Mouse (Mus musculus): ENCODE results near the gene Rabep1.
"Not testable (repeated sequence)": the region's sequence is repeated elsewhere in the genome, so short reads cannot be mapped to it uniquely, and the experiment has no call there.

The Rabep1 gene

GRCm38 (mm10) chr11:70898182-70898581 is 53.6 kb downstream of the Rabep1 start:
- not testable (repeated sequence) for DNase-seq

GRCm38 (mm10) chr11:70906681-70907080 is 62.1 kb downstream of the Rabep1 start:
- DNase-seq = no peak

GRCm38 (mm10) chr11:70911323-70911722 is 66.7 kb downstream of the Rabep1 start:
- DNase-seq = no peak

GRCm38 (mm10) chr11:70911920-70912319 is 67.3 kb downstream of the Rabep1 start:
- no peak for DNase-seq

- peak; percentile 8 for DNase-seq
Measured at GRCm38 (mm10) chr11:70917896-70918295, 73.3 kb downstream of the Rabep1 start.

- DNase-seq = no peak
Measured at GRCm38 (mm10) chr11:70919524-70919923, 74.9 kb downstream of the Rabep1 start.

- no peak for DNase-seq
Measured at GRCm38 (mm10) chr11:70931461-70931860, 86.9 kb downstream of the Rabep1 start.

- DNase-seq = no peak
Measured at GRCm38 (mm10) chr11:70935316-70935715, 90.7 kb downstream of the Rabep1 start.

GRCm38 (mm10) chr11:70942596-70942995 is 98.0 kb downstream of the Rabep1 start:
- no peak for DNase-seq

GRCm38 (mm10) chr11:70943651-70944050 is 99.1 kb downstream of the Rabep1 start:
- DNase-seq = no peak

GRCm38 (mm10) chr11:70944935-70945817 is 100.6 kb downstream of the Rabep1 start:
- DNase-seq = no peak

- no peak for DNase-seq
Measured at GRCm38 (mm10) chr11:70954711-70955110, 110.1 kb downstream of the Rabep1 start.

- no peak for DNase-seq
Measured at GRCm38 (mm10) chr11:70960786-70961554, 116.4 kb downstream of the Rabep1 start.

GRCm38 (mm10) chr11:70964222-70964907 is 119.8 kb downstream of the Rabep1 start:
- no peak for DNase-seq

- DNase-seq = no peak
Measured at GRCm38 (mm10) chr11:70969271-70969794, 124.8 kb downstream of the Rabep1 start.

GRCm38 (mm10) chr11:70969821-70970559 is 125.4 kb downstream of the Rabep1 start, which contains the start of the genes Nup88 and Rpain:
Gene Nup88 (minus strand): TSS chr11:70969973.
Gene Rpain (plus strand): TSS chr11:70970213.
- DNase-seq = peak; percentile 95

- DNase-seq = no peak
Measured at GRCm38 (mm10) chr11:70970560-70971540, 126.3 kb downstream of the Rabep1 start.

- no peak for DNase-seq
Measured at GRCm38 (mm10) chr11:70972586-70972985, 128.0 kb downstream of the Rabep1 start.

GRCm38 (mm10) chr11:70973947-70974346 is 129.4 kb downstream of the Rabep1 start:
- no peak for DNase-seq

GRCm38 (mm10) chr11:70975193-70975592 is 130.6 kb downstream of the Rabep1 start:
- no peak for DNase-seq

GRCm38 (mm10) chr11:70977293-70977692 is 132.7 kb downstream of the Rabep1 start:
- DNase-seq = no peak
